Mouse (Mus musculus): ENCODE data around the gene Ankle1.

DNA sequence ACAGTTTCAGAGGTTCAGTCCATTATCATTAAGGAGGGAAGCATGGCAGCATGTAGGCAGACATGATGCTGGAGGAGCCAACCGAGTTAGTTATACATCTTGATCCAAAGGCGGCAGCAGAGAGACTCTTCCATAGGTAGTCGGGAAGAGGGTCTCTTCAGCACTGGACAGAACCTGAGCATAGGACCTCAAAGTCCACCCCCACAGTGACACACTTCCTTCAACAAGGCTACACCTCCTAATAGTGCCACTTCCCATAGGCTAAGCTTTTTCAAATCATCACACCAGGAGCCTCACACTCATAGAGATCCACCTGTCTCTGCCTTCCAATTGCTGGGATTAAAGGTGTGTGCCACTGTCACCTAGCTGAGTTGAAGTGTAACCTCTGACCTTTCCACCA, 31.2 kb downstream of the Ankle1 start:
- TF ChIP-seq CTCF (IDR thresholded peaks at IDR 0.05; ENCODE audit: extremely low read depth, insufficient read depth, low read length) (no peak), POLR2A (IDR thresholded peaks at IDR 0.05; ENCODE audit: extremely low read depth, insufficient read depth, low read length) (no peak)
